Mouse (Mus musculus): ENCODE results near the gene Tnfsf13b.

Tnfsf13b gene

GRCm38 (mm10) chr8:10045743-10046142 lies 39.5 kb downstream of the Tnfsf13b start:
- no peak for DNase-seq (ENCODE audit: low spot score)

GRCm38 (mm10) chr8:10049162-10049561 lies 42.9 kb downstream of the Tnfsf13b start:
- no peak for DNase-seq (ENCODE audit: low spot score)

- DNase-seq (ENCODE audit: low spot score), result no peak
Measured at GRCm38 (mm10) chr8:10051576-10051975, 45.3 kb downstream of the Tnfsf13b start.

GRCm38 (mm10) chr8:10053571-10053990 lies 47.3 kb downstream of the Tnfsf13b start:
- DNase-seq (ENCODE audit: low spot score), result peak; percentile 65

- no peak for DNase-seq (ENCODE audit: low spot score)
Measured at GRCm38 (mm10) chr8:10061001-10061400, 54.7 kb downstream of the Tnfsf13b start.

GRCm38 (mm10) chr8:10066906-10067305 lies 60.6 kb downstream of the Tnfsf13b start:
- DNase-seq (ENCODE audit: low spot score), result no peak

GRCm38 (mm10) chr8:10067775-10068174 lies 61.5 kb downstream of the Tnfsf13b start:
- no peak for DNase-seq (ENCODE audit: low spot score)

- no peak for DNase-seq (ENCODE audit: low spot score)
Measured at GRCm38 (mm10) chr8:10072347-10072746, 66.1 kb downstream of the Tnfsf13b start.
